Mouse (Mus musculus): ENCODE measurements around the gene Nrxn3. TPM values are rescaled to one million over a fixed set of nuclear protein-coding genes. Genes with fewer than 3 reads are reported as not detected.

The Nrxn3 gene
- polyA plus RNA-seq, 1 experiment from 2014 or later = 0.82 TPM

DNA sequence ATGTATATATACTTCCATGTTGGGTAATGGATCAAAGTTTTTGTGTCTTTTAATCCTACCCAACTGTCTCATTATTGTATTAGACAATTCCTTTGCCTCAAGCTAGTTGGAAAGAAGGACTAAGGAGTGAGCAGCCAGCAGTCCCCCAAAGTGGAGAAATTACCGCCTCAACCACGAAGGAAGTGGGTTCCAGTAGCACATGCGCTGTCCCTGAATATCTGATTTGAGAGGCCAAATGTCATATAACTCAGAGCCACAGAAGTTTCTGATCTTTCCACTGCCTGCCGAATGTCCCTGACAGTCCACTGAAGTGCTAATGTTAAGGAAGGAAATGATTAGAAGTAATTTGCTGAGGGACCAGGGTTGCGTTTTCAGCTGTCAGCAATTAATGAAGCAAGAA is 1223.8 kb downstream of the Nrxn3 start:
- Histone ChIP-seq H3K9me3 (replicated peaks) (no peaks in the 10 kb centered on the region), H3K27ac (no peak overlapping the region), H3K9ac (no peak overlapping the region), H3K4me1 (replicated peaks) (no peaks in the 10 kb centered on the region), H3K27me3 (no peaks in the 10 kb centered on the region), H3K36me3 (no peaks in the 10 kb centered on the region), H3K4me3 (replicated peaks) (no peak overlapping the region), H3K4me2 (no peak overlapping the region)
- WGBS (ENCODE audit: insufficient replicate concordance) = 17% methylated on average over 5 of the region's 5 CpGs
- DNase-seq (no peak), ATAC-seq (ENCODE audit: low read depth) (no peak)

DNA sequence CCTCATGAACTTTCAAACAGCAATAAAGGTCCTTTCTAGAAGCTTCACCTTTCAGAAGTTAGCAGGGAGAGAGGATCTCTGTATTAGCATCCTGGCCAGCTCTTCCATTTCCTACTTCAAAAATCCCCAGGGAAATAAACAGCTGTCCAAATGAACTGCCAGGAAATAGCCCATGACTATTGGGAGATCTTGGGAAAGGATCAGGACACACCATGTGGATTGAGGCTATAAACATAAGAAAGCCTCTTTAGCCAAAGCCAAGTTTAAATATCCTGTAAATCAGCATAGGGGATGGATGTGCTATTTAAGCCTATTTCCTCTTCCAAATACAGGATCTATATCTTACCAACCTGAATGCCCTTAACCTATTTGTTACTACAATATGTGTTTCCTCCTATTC is 1230.6 kb downstream of the Nrxn3 start:
- Histone ChIP-seq H3K27ac (no peak overlapping the region), H3K9me3 (replicated peaks) (no peaks in the 10 kb centered on the region), H3K27me3 (no peaks in the 10 kb centered on the region), H3K4me3 (replicated peaks) (no peak overlapping the region), H3K9ac (no peak overlapping the region), H3K4me1 (replicated peaks) (no peaks in the 10 kb centered on the region), H3K4me2 (no peak overlapping the region), H3K36me3 (no peaks in the 10 kb centered on the region)
- DNase-seq (no peak), ATAC-seq (ENCODE audit: low read depth) (no peak)

DNA sequence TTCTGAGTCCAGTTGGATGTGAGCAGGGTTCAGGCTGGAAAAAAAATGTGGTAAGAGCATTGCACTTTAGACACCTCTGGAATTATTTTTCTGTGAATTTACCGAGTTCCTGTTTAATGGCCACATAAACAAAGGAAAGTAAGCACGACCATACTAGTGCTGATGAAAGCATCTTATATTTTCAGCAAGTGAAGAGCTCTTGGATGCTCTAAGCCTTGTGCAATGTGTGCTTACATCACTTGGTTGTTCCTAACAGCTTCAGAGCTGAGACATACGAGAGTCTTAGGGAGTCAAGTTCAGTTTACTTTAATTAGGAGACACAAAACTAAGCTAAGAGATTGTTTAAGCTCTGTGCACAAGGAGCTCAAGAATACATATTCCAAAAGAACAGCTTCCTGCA is 1231.0 kb downstream of the Nrxn3 start:
- Histone ChIP-seq H3K9ac (no peak overlapping the region), H3K27me3 (no peaks in the 10 kb centered on the region)
- no peak for ATAC-seq (ENCODE audit: low read depth)

DNA sequence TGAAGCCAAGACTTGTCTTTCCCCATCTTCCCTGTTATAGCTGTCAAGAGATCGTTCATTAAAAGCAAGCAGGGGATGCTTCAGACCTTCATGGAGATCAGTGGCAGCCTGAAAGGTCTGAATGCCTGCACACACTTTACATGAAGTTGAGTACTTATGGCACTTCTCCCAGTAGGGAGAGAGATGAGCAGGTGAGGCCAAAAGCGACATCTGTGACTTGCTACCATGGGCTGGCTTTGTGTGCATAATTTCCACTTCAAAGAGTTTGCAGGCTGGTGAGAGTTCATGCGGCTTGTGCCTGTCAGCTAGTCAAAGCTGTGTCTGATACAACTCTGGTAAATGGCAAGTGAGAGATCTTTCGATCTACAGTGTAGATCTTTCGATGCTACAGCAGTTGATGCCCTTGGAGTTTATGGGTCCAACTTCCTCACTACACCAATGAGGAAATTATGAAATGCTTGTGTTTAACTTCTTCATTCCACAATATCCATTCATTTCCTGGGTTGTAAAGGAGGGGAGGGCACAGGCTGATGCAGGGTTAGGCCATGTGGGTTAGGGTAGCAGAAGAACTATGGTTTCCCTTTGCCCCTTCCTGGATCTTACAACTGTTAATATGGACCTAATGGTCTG is 1231.9 kb downstream of the Nrxn3 start:
- H3K36me3 ChIP-seq = no peaks in the 10 kb centered on the region
- H3K9me3 ChIP-seq (replicated peaks) = no peaks in the 10 kb centered on the region
- no peak overlapping the region for H3K4me3 ChIP-seq (replicated peaks)
- ATAC-seq (ENCODE audit: low read depth) (no peak), DNase-seq (no peak)
- no peak overlapping the region for H3K27ac ChIP-seq
- H3K4me2 ChIP-seq = no peak overlapping the region
- H3K9ac ChIP-seq = no peak overlapping the region
- 63% methylated on average over 5 of the region's 5 CpGs for WGBS (ENCODE audit: insufficient replicate concordance)
- no peaks in the 10 kb centered on the region for H3K27me3 ChIP-seq
- no peaks in the 10 kb centered on the region for H3K4me1 ChIP-seq (replicated peaks)

More for the DNA sequence above, 1231.0 kb downstream of the Nrxn3 start:
- no peak overlapping the region for H3K27ac ChIP-seq
- no peak overlapping the region for H3K4me2 ChIP-seq
- H3K36me3 ChIP-seq = no peaks in the 10 kb centered on the region
- no peaks in the 10 kb centered on the region for H3K4me1 ChIP-seq (replicated peaks)
- 37% methylated on average over 3 of the region's 3 CpGs for WGBS (ENCODE audit: insufficient replicate concordance)
- no peak for DNase-seq
- H3K9me3 ChIP-seq (replicated peaks) = no peaks in the 10 kb centered on the region
- no peak overlapping the region for H3K4me3 ChIP-seq (replicated peaks)

DNA sequence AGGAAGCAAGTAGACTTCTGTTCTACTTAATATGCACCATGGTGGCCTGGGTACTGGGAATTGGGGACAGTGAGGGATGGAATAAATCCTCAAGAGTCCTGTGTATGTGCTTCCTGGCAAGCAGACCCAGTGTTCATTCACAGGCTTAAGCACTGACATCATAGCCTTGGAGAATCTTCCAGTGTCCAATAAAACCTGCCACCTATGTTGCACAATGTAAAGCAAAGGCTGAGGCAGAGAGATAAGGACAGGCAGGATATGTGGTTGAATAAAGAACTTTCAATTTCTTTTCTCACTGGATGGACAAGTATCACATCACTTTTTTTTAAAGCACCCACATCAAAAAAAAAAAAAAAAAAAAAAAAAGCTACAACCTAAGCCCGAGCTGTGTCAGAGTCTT is 1240.4 kb downstream of the Nrxn3 start:
- H3K4me3 ChIP-seq (replicated peaks) = no peak overlapping the region
- no peak overlapping the region for H3K27ac ChIP-seq
- 44% methylated on average over 1 of the region's 1 CpGs for WGBS (ENCODE audit: insufficient replicate concordance)
- DNase-seq = no peak
- no peaks in the 10 kb centered on the region for H3K4me1 ChIP-seq (replicated peaks)
- no peaks in the 10 kb centered on the region for H3K36me3 ChIP-seq
- no peaks in the 10 kb centered on the region for H3K9me3 ChIP-seq (replicated peaks)
- no peak for ATAC-seq (ENCODE audit: low read depth)
- H3K9ac ChIP-seq = no peak overlapping the region
- no peaks in the 10 kb centered on the region for H3K27me3 ChIP-seq
- H3K4me2 ChIP-seq = no peak overlapping the region

DNA sequence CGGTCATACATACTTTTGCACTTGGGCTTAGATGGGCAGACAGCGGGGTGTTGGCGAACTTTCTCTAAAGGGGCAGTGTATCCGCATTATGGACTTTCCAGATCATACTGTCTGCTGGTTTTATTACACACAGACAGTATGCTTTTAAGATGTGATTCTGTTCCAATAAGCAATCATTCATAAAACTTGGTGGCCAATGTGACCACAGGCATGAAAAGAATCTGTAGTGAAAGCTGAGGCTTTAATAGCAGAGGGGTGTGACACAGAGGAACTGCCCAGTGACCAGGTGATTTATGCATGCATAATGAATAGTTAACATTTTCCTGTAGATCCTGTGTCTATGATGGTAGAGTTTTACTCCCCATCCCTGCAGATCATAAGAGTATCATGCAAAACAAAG is 1254.0 kb downstream of the Nrxn3 start:
- H3K9ac ChIP-seq = no peak overlapping the region
- H3K27me3 ChIP-seq = no peaks in the 10 kb centered on the region
- no peak overlapping the region for H3K4me2 ChIP-seq
- no peaks in the 10 kb centered on the region for H3K36me3 ChIP-seq
- WGBS (ENCODE audit: insufficient replicate concordance) = 81% methylated on average over 4 of the region's 4 CpGs
- no peak for ATAC-seq (ENCODE audit: low read depth)
- no peaks in the 10 kb centered on the region for H3K9me3 ChIP-seq (replicated peaks)
- no peak for DNase-seq
- H3K27ac ChIP-seq = no peak overlapping the region
- H3K4me3 ChIP-seq (replicated peaks) = no peak overlapping the region
- H3K4me1 ChIP-seq (replicated peaks) = no peaks in the 10 kb centered on the region

DNA sequence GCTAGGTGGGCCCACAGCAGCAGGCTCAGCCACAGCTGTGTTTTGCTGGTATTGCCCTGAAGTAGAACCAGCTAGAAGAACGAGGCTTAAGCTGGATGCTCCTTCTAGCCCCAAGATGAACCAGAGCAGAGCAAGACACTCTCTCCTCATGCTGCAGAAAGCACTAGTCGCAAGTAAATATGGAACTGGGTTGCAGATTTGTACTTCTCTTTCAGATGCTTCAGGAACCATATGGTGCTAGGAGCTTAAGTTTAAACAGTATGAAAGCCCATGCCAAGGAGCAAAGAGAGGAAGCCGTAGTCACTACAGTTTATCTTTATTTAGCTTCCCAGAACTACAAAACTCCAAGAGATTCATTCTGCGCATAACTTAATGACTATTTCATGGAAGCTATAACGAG is 1254.8 kb downstream of the Nrxn3 start:
- WGBS (ENCODE audit: insufficient replicate concordance) = 56% methylated on average over 5 of the region's 5 CpGs
- no peaks in the 10 kb centered on the region for H3K9me3 ChIP-seq (replicated peaks)
- no peak overlapping the region for H3K4me2 ChIP-seq
- no peaks in the 10 kb centered on the region for H3K27me3 ChIP-seq
- ATAC-seq (ENCODE audit: low read depth) (no peak), DNase-seq (no peak)
- H3K4me3 ChIP-seq (replicated peaks) = no peak overlapping the region
- H3K27ac ChIP-seq = no peak overlapping the region
- no peak overlapping the region for H3K9ac ChIP-seq
- no peaks in the 10 kb centered on the region for H3K36me3 ChIP-seq
- H3K4me1 ChIP-seq (replicated peaks) = no peaks in the 10 kb centered on the region

DNA sequence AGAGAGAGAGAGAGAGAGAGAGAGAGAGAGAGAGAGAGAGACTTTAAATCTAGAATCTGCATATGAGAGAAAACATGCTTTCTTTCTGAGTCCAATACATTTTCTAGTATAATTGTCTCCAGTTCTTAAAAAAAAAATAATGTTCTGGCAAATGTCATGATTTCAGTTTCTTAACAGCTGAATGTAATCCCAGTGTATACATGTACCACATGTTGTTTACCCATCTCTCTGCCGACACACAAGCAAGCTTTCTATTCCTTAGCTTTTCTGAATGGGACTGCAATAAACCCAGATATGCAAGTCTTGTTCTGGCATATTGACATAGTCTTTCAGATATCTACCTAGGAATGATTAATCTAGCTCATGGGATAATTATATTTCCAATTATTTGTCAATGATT is 1256.5 kb downstream of the Nrxn3 start:
- H3K4me3 ChIP-seq (replicated peaks) = no peak overlapping the region
- no peak overlapping the region for H3K9ac ChIP-seq
- no peaks in the 10 kb centered on the region for H3K9me3 ChIP-seq (replicated peaks)
- no peak overlapping the region for H3K4me2 ChIP-seq
- 74% methylated on average over 1 of the region's 1 CpGs for WGBS (ENCODE audit: insufficient replicate concordance)
- H3K27ac ChIP-seq = no peak overlapping the region
- H3K4me1 ChIP-seq (replicated peaks) = no peaks in the 10 kb centered on the region
- H3K36me3 ChIP-seq = no peaks in the 10 kb centered on the region
- DNase-seq = no peak
- ATAC-seq (ENCODE audit: low read depth) = no peak
- no peaks in the 10 kb centered on the region for H3K27me3 ChIP-seq

DNA sequence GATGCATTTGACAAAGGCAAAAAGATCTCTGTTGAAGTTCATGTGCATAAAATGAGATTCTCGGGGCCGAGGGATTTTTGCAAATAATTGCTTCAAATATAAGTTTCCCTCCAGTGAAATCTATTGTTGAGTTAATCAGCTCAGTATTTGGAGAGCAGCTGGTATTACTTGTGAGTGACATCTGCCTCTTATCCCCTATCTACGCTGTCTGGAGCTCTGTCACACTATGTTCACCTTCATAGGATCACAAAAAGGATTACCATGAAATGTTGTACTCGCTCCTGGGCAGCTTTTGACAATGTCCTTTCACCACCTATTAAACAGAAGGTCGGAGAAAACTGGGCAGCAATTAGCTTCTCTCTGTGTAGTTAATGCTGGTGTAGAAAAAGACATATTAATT is 1259.8 kb downstream of the Nrxn3 start:
- H3K4me2 ChIP-seq = no peak overlapping the region
- no peaks in the 10 kb centered on the region for H3K27me3 ChIP-seq
- H3K9ac ChIP-seq = no peak overlapping the region
- ATAC-seq (ENCODE audit: low read depth) = no peak
- WGBS (ENCODE audit: insufficient replicate concordance) = 64% methylated on average over 5 of the region's 5 CpGs
- no peak for DNase-seq
- no peaks in the 10 kb centered on the region for H3K36me3 ChIP-seq
- H3K9me3 ChIP-seq (replicated peaks) = no peaks in the 10 kb centered on the region
- H3K4me3 ChIP-seq (replicated peaks) = no peak overlapping the region
- H3K4me1 ChIP-seq (replicated peaks) = no peaks in the 10 kb centered on the region
- H3K27ac ChIP-seq = no peak overlapping the region

DNA sequence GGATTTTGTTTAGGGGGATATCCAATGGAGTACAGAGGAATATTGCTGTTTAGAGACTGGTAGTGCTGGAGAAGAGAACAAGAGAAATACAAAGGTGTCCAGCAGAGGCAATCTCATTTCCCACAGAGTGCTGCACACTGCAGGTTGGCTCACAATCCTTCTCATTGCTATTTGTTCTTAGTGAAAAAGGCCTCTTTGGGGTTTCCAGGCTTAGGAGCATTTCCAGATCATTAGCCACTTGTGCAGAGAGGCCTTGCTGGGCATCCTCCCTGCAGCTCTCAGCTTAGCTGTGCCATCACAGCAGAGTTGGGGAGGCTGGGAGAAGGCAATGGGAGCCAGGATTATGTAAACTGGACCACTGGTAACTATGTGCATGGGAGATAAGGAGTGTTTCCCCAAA is 1260.7 kb downstream of the Nrxn3 start:
- no peak for ATAC-seq (ENCODE audit: low read depth)
- no peak overlapping the region for H3K4me2 ChIP-seq
- H3K4me3 ChIP-seq (replicated peaks) = no peak overlapping the region
- H3K4me1 ChIP-seq (replicated peaks) = no peaks in the 10 kb centered on the region
- H3K9ac ChIP-seq = no peak overlapping the region
- no peaks in the 10 kb centered on the region for H3K36me3 ChIP-seq
- DNase-seq = no peak
- no peaks in the 10 kb centered on the region for H3K9me3 ChIP-seq (replicated peaks)
- no peak overlapping the region for H3K27ac ChIP-seq
- H3K27me3 ChIP-seq = no peaks in the 10 kb centered on the region

DNA sequence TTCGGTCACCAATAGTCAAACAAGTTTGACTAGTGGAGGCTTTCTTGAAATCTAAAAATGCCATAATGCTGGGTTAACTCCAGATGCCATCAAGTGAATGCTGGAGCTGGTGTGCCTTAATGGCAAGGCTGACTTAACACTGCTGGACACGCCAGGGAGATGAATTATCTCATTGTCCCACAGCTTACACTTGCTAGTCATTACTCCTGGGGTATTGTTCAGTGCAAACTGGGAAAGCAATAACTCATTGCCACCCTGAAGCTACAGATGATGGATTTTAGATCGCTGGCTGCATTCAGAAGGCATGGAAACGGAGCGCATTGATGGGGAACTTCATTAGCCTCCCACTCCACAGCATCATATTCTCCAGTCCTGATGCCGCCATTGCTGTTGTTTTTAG is 1263.5 kb downstream of the Nrxn3 start:
- H3K36me3 ChIP-seq = no peaks in the 10 kb centered on the region
- no peak overlapping the region for H3K9ac ChIP-seq
- no peak overlapping the region for H3K4me2 ChIP-seq
- DNase-seq = no peak
- no peak overlapping the region for H3K4me3 ChIP-seq (replicated peaks)
- H3K9me3 ChIP-seq (replicated peaks) = no peaks in the 10 kb centered on the region
- 65% methylated on average over 6 of the region's 6 CpGs for WGBS (ENCODE audit: insufficient replicate concordance)
- no peaks in the 10 kb centered on the region for H3K4me1 ChIP-seq (replicated peaks)
- no peak for ATAC-seq (ENCODE audit: low read depth)
- H3K27me3 ChIP-seq = no peaks in the 10 kb centered on the region
- H3K27ac ChIP-seq = no peak overlapping the region

DNA sequence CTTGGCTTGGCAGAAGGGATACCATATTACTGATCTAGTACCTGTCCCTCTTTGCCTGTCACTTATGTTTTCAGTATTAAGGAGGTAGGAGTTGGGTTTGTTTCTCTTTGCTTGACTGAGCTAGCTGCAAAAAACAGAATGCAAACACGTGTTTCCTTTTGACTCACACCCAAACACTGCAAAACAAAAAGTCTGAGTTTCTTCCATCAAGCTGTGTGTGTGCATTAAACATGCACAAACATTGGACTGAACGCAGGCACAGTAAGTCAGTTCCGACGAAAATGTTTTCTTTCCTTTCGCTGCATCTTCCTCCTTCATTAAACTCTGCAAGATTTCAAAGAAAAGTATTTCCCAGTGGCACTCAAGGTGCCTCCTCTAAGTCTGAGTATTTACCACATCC is 1270.6 kb downstream of the Nrxn3 start:
- no peak for DNase-seq
- Histone ChIP-seq H3K9me3 (replicated peaks) (no peaks in the 10 kb centered on the region), H3K27me3 (no peaks in the 10 kb centered on the region), H3K9ac (no peak overlapping the region), H3K4me3 (replicated peaks) (no peak overlapping the region), H3K4me1 (replicated peaks) (no peaks in the 10 kb centered on the region), H3K36me3 (no peaks in the 10 kb centered on the region), H3K27ac (no peak overlapping the region), H3K4me2 (no peak overlapping the region)
- no peak for ATAC-seq (ENCODE audit: low read depth)
- WGBS (ENCODE audit: insufficient replicate concordance) = 67% methylated on average over 5 of the region's 5 CpGs
